Mouse (Mus musculus): ENCODE data around the gene Prkacb.

DNA sequence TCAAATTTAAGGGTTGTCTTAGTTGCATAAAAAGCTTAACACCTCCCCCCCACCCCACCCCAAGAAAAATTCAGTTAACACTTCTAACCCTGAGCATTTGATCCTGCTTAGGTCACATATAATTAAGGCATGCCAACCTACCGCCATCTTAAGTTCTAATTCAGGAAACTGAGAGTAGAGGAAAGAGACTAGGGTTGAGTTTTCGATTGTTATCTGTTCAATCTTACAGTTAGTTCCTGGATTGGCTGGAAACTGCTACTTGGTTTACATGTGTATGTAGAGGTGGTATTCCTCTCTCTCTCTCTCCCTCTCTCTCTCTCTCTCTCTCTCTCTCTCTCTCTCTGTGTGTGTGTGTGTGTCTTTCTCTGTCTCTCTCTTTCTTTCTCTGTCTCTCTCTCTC lies 129.7 kb downstream of the Prkacb start:
- TF ChIP-seq CTCF (IDR thresholded peaks at IDR 0.05; ENCODE audit: low read depth) (no peak), EP300 (IDR thresholded peaks at IDR 0.05; ENCODE audit: low read depth) (no peak)

Data from liver, embryonic 14.5 days (tissue).